12 mouse cellular contexts compared by ENCODE assay signal in the genomic region with DNA sequence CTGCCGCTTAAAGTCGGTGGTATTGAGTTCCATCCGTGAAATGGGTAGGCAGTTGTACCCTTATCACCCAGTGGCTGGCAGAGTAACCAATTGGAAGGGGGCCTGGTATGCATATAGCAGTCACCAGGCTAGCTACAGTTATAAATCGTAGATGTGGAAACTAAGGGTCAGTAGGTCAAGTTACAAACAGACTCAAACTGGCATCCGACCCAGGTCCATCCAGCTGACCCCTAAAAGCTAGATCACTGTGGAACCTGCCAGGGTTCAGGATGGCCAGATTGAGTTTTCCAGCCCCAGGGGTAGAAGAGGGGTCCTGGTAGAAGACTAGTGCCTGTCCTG. TPM values are rescaled to one million over a fixed set of nuclear protein-coding genes. Genes with fewer than 3 reads are reported as not detected.
DNase-seq lines count a peak whose midpoint lies in the region; ATAC-seq lines count a peak whose summit lies in the region.
"Had no signal": no experiment of that assay in that cellular context is flagged by ENCODE, and none has a peak within 500 bp of the region (broad histone marks: within the 10 kb centered on the region; RNA-seq: fewer than 3 reads in every experiment).

No protein-coding gene starts in this region.

- peaks cover 96% of the 10 kb centered on the region for H3K27me3 ChIP-seq in heart, embryonic 10.5 days (ENCODE audit: insufficient read depth, poor library complexity, severe bottlenecking)
- no peaks in the 10 kb centered on the region for H3K27me3 ChIP-seq in neural tube, embryonic 12.5 days (replicated peaks)
- H3K27me3 ChIP-seq in neural tube, embryonic 15.5 days (replicated peaks): peaks cover 3% of the 10 kb centered on the region; the same call in 1 of the 2 replicates
- peaks cover 72% of the 10 kb centered on the region for H3K27me3 ChIP-seq in limb, embryonic 10.5 days (ENCODE audit: low read depth, poor library complexity, severe bottlenecking)
- no peaks in the 10 kb centered on the region for H3K27me3 ChIP-seq in midbrain, embryonic 15.5 days (replicated peaks)

- H3K27ac ChIP-seq in heart, embryonic 10.5 days: peak overlapping the region; percentile 75; the same call in 1 of the 2 replicates
- peak overlapping the region; percentile 65; the same call in 1 of the 2 replicates for H3K27ac ChIP-seq in neural tube, embryonic 12.5 days
- H3K27ac ChIP-seq in neural tube, embryonic 15.5 days (replicated peaks): no peak overlapping the region
- H3K27ac ChIP-seq in limb, embryonic 10.5 days: peak overlapping the region; percentile 89
- peak overlapping the region; percentile 57 for H3K27ac ChIP-seq in midbrain, embryonic 15.5 days

- DNase-seq in heart, embryonic 10.5 days (ENCODE audit: low spot score): no peak
- no peak for DNase-seq in heart, postnatal 25 days (ENCODE audit: low spot score)
- DNase-seq in limb, embryonic 10.5 days (ENCODE audit: low spot score): no peak
- no peak for DNase-seq in cerebellum, postnatal 4 days (ENCODE audit: low spot score in 2 of 2)
- DNase-seq in cerebellum, postnatal 14 days: no peak
- DNase-seq: cerebellum, postnatal 25 days; heart, adult 18-20 months; lung, postnatal 14 days; right cerebral cortex, postnatal 14 days had no signal

- H3K4me3 ChIP-seq in heart, embryonic 10.5 days: peak overlapping the region; percentile 42
- no peak overlapping the region for H3K4me3 ChIP-seq in neural tube, embryonic 12.5 days
- no peak overlapping the region for H3K4me3 ChIP-seq in neural tube, embryonic 15.5 days (replicated peaks)
- H3K4me3 ChIP-seq in limb, embryonic 10.5 days: peak overlapping the region; percentile 37
- no peak overlapping the region for H3K4me3 ChIP-seq in midbrain, embryonic 15.5 days

- H3K4me2 ChIP-seq in neural tube, embryonic 12.5 days (replicated peaks): peak overlapping the region; percentile 41
- no peak overlapping the region for H3K4me2 ChIP-seq in neural tube, embryonic 15.5 days
- H3K4me2 ChIP-seq in midbrain, embryonic 15.5 days: no peak overlapping the region

- ATAC-seq in neural tube, embryonic 12.5 days (ENCODE audit: low FRiP score, low read depth): no peak
- ATAC-seq in neural tube, embryonic 15.5 days (ENCODE audit: low FRiP score): no peak
- ATAC-seq in midbrain, embryonic 15.5 days (replicated peaks): no peak

- 40% methylated on average over 5 of the region's 5 CpGs for WGBS in heart, embryonic 10.5 days
- WGBS in neural tube, embryonic 12.5 days: 38% methylated on average over 5 of the region's 5 CpGs
- WGBS in neural tube, embryonic 15.5 days: 38% methylated on average over 5 of the region's 5 CpGs
- 31% methylated on average over 5 of the region's 5 CpGs for WGBS in limb, embryonic 10.5 days
- 39% methylated on average over 5 of the region's 5 CpGs for WGBS in midbrain, embryonic 15.5 days

- no peak overlapping the region for H3K9ac ChIP-seq in neural tube, embryonic 12.5 days
- no peak overlapping the region for H3K9ac ChIP-seq in neural tube, embryonic 15.5 days (replicated peaks)
- H3K9ac ChIP-seq in midbrain, embryonic 15.5 days: no peak overlapping the region

- intact Hi-C loops in heart, postnatal 25 days (cut with DNase I): no loop called here

- peaks cover 40% of the 10 kb centered on the region for H3K4me1 ChIP-seq in heart, embryonic 10.5 days
- H3K4me1 ChIP-seq in neural tube, embryonic 12.5 days: peaks cover 68% of the 10 kb centered on the region
- H3K4me1 ChIP-seq in neural tube, embryonic 15.5 days: peaks cover 21% of the 10 kb centered on the region
- H3K4me1 ChIP-seq in limb, embryonic 10.5 days: peaks cover 63% of the 10 kb centered on the region
- peaks cover 25% of the 10 kb centered on the region for H3K4me1 ChIP-seq in midbrain, embryonic 15.5 days

- H3K36me3 ChIP-seq in heart, embryonic 10.5 days: no peaks in the 10 kb centered on the region
- H3K36me3 ChIP-seq in neural tube, embryonic 12.5 days: no peaks in the 10 kb centered on the region
- H3K36me3 ChIP-seq in neural tube, embryonic 15.5 days: no peaks in the 10 kb centered on the region
- no peaks in the 10 kb centered on the region for H3K36me3 ChIP-seq in limb, embryonic 10.5 days
- no peaks in the 10 kb centered on the region for H3K36me3 ChIP-seq in midbrain, embryonic 15.5 days (replicated peaks)

- no peaks in the 10 kb centered on the region for H3K9me3 ChIP-seq in heart, embryonic 10.5 days
- no peaks in the 10 kb centered on the region for H3K9me3 ChIP-seq in neural tube, embryonic 12.5 days
- no peaks in the 10 kb centered on the region for H3K9me3 ChIP-seq in neural tube, embryonic 15.5 days (replicated peaks)
- H3K9me3 ChIP-seq in limb, embryonic 10.5 days (replicated peaks): no peaks in the 10 kb centered on the region
- H3K9me3 ChIP-seq in midbrain, embryonic 15.5 days: no peaks in the 10 kb centered on the region

RNA-seq across cellular contexts. Expression of gene Slc45a3, which starts 7.5 kb away (rescaled TPM):
- polyA plus RNA-seq in heart, embryonic 10.5 days (2016; fragmentation: Nextera tagmentation; extraction: Ambion mirVana): 1.1 and 1.9 TPM in 2 replicates
- total RNA-seq in heart, postnatal 25 days (2021): 1 to 10 TPM; 3.8 to 5.2 TPM
- polyA plus RNA-seq in neural tube, embryonic 12.5 days (2016; fragmentation: Nextera tagmentation; extraction: Ambion mirVana): 8.2 and 11.1 TPM in 2 replicates
- polyA plus RNA-seq in neural tube, embryonic 15.5 days (2015; fragmentation: Nextera tagmentation; extraction: Ambion mirVana): 2.0 and 3.0 TPM in 2 replicates
- 1.7 and 2.0 TPM in 2 replicates for polyA plus RNA-seq in limb, embryonic 10.5 days (2016; fragmentation: Nextera tagmentation; extraction: Ambion mirVana)
- 1.9 and 3.5 TPM in 2 replicates for polyA plus RNA-seq in midbrain, embryonic 15.5 days (2015; fragmentation: Nextera tagmentation; extraction: Ambion mirVana)

RNA-seq across cellular contexts. Expression of gene Elk4, which starts 37.1 kb away (rescaled TPM):
- polyA plus RNA-seq in heart, embryonic 10.5 days (2016; fragmentation: Nextera tagmentation; extraction: Ambion mirVana): 12.2 and 15.3 TPM in 2 replicates
- total RNA-seq in heart, postnatal 25 days (2021): 10 to 100 TPM; 87.2 to 87.5 TPM
- 16.1 and 16.2 TPM in 2 replicates for polyA plus RNA-seq in neural tube, embryonic 12.5 days (2016; fragmentation: Nextera tagmentation; extraction: Ambion mirVana)
- polyA plus RNA-seq in neural tube, embryonic 15.5 days (2015; fragmentation: Nextera tagmentation; extraction: Ambion mirVana): 8.0 and 15.4 TPM in 2 replicates
- 10.6 and 15.2 TPM in 2 replicates for polyA plus RNA-seq in limb, embryonic 10.5 days (2016; fragmentation: Nextera tagmentation; extraction: Ambion mirVana)
- polyA plus RNA-seq in midbrain, embryonic 15.5 days (2015; fragmentation: Nextera tagmentation; extraction: Ambion mirVana): 12.7 and 13.1 TPM in 2 replicates

RNA-seq across cellular contexts. Expression of gene Nucks1, which starts 60.0 kb away (rescaled TPM):
- 58.3 and 81.0 TPM in 2 replicates for polyA plus RNA-seq in heart, embryonic 10.5 days (2016; fragmentation: Nextera tagmentation; extraction: Ambion mirVana)
- 10 to 100 TPM; 58.4 to 59.1 TPM for total RNA-seq in heart, postnatal 25 days (2021)
- 90.7 and 91.4 TPM in 2 replicates for polyA plus RNA-seq in neural tube, embryonic 12.5 days (2016; fragmentation: Nextera tagmentation; extraction: Ambion mirVana)
- 44.3 and 52.4 TPM in 2 replicates for polyA plus RNA-seq in neural tube, embryonic 15.5 days (2015; fragmentation: Nextera tagmentation; extraction: Ambion mirVana)
- 97.8 and 110 TPM in 2 replicates for polyA plus RNA-seq in limb, embryonic 10.5 days (2016; fragmentation: Nextera tagmentation; extraction: Ambion mirVana)
- polyA plus RNA-seq in midbrain, embryonic 15.5 days (2015; fragmentation: Nextera tagmentation; extraction: Ambion mirVana): 44.9 and 49.2 TPM in 2 replicates

Comparison
In these comparisons a context has a peak if more than half of its experiments do, and no peak if none do; other contexts are left out.
1. H3K4me3 ChIP-seq: peak in heart, embryonic 10.5 days (single experiment) and limb, embryonic 10.5 days (single experiment); none in neural tube, embryonic 12.5 days (single experiment), neural tube, embryonic 15.5 days (single experiment) and midbrain, embryonic 15.5 days (single experiment).